Mouse (Mus musculus) kidney, embryonic 14.5 days (tissue): ENCODE results near the gene Slc6a19. TPM values are rescaled to one million over a fixed set of nuclear protein-coding genes. Genes with fewer than 3 reads are reported as not detected.

ENCODE experiments used
- ATAC-seq: fragments of 200-750 bp; cut with Nextera tagmentation; 2 replicates; pipeline ENCODE4 v1.8.0; 2017; ENCODE audit warnings: moderate number of reproducible peaks, mild to moderate bottlenecking, moderate TSS enrichment, moderate library complexity; ENCODE audit not compliant: low FRiP score, low TSS enrichment
- H3K27ac ChIP-seq: fragments of 300-500 bp; sonication (generic); 2 replicates; pipeline ENCODE4 v1.5.1; 2014; ENCODE audit warnings: low read depth, mild to moderate bottlenecking, low read length, moderate library complexity, mixed read lengths
- H3K27me3 ChIP-seq: fragments of 300-500 bp; sonication (generic); 2 replicates; pipeline ENCODE4 v1.6.1; 2014; ENCODE audit warnings: mild to moderate bottlenecking, low read length; ENCODE audit not compliant: control insufficient read depth, insufficient read depth
- H3K36me3 ChIP-seq: fragments of 300-500 bp; sonication (generic); 2 replicates; pipeline ENCODE4 v1.6.1; 2014; ENCODE audit warnings: low read length, mixed read lengths; ENCODE audit not compliant: control insufficient read depth, insufficient read depth
- H3K4me1 ChIP-seq: fragments of 300-500 bp; sonication (generic); 2 replicates; pipeline ENCODE4 v1.6.1; 2014; ENCODE audit warnings: low read length, mixed read lengths; ENCODE audit not compliant: control insufficient read depth, insufficient read depth
- H3K4me2 ChIP-seq: fragments of 300-500 bp; sonication (generic); replicated peaks from 2 replicates; pipeline ENCODE4 v1.6.1; 2014; ENCODE audit warnings: low read depth, mild to moderate bottlenecking, low read length
- H3K4me3 ChIP-seq: fragments of 300-500 bp; sonication (generic); 2 replicates; pipeline ENCODE4 v1.5.1; 2014; ENCODE audit warnings: mild to moderate bottlenecking, low read length
- H3K9ac ChIP-seq: fragments of 300-500 bp; sonication (generic); 2 replicates; pipeline ENCODE4 v1.6.1; 2014; ENCODE audit warnings: low read depth, mild to moderate bottlenecking, low read length, moderate library complexity
- H3K9me3 ChIP-seq: fragments of 300-500 bp; sonication (generic); 2 replicates; pipeline ENCODE4 v1.6.1; 2016; ENCODE audit warnings: low read length; ENCODE audit not compliant: control insufficient read depth
- WGBS: fragments of 180-500 bp; shearing (Covaris S2); extraction: QIAGEN DNeasy Blood & Tissue Kit; methylation state at CpG from one replicate; pipeline ENCODE4 v1.1.7; 2014; 5-methylcytosine and 5-hydroxymethylcytosine counted together
- polyA plus RNA-seq: library from polyadenylated mRNA; unstranded; fragments of >200 nt; fragmentation: Nextera tagmentation; extraction: Ambion mirVana; gene quantifications from 2 replicates; pipeline ENCODE4 v1.2.1, GENCODE M21; 2014

The Slc6a19 gene
- polyA plus RNA-seq, 1 experiment from 2014 or later: 0.92 TPM

- 86% methylated on average over 4 of the region's 4 CpGs for WGBS
Measured at GRCm38 (mm10) chr13:73688934-73689333, 15.7 kb downstream of the Slc6a19 start.

DNA sequence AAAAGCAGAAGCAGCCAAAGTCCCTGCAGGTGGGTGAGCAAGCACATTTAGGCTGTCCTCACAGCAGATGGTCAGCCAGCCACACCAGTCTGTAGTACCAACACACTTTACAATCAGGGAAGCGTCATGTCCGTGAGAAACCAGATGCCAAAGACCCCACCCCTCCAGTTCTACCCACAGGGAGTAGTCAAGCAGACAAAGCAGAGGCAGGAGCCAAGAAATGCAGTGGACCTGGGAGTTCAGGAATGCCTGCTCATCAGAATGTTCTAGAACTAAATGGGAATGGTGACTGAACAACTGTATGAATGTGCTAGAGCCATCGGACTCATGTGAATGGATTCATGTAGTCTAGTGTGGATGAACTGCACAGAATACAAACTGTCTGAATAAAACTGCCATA is 17.1 kb downstream of the Slc6a19 start:
- no peaks in the 10 kb centered on the region for H3K9me3 ChIP-seq
- H3K9ac ChIP-seq: no peak overlapping the region
- WGBS: 39% methylated on average over 3 of the region's 3 CpGs
- H3K4me3 ChIP-seq: no peak overlapping the region
- no peaks in the 10 kb centered on the region for H3K36me3 ChIP-seq
- H3K4me1 ChIP-seq: no peaks in the 10 kb centered on the region
- H3K27ac ChIP-seq: no peak overlapping the region
- no peak for ATAC-seq
- H3K4me2 ChIP-seq: no peak overlapping the region
- H3K27me3 ChIP-seq: no peaks in the 10 kb centered on the region

More at GRCm38 (mm10) chr13:73688934-73689333, 15.7 kb downstream of the Slc6a19 start:
- no peak for ATAC-seq
- Histone ChIP-seq H3K9ac (no peak overlapping the region), H3K4me1 (no peaks in the 10 kb centered on the region), H3K4me2 (no peak overlapping the region), H3K36me3 (no peaks in the 10 kb centered on the region), H3K9me3 (no peaks in the 10 kb centered on the region), H3K4me3 (no peak overlapping the region), H3K27ac (no peak overlapping the region), H3K27me3 (no peaks in the 10 kb centered on the region)

DNA sequence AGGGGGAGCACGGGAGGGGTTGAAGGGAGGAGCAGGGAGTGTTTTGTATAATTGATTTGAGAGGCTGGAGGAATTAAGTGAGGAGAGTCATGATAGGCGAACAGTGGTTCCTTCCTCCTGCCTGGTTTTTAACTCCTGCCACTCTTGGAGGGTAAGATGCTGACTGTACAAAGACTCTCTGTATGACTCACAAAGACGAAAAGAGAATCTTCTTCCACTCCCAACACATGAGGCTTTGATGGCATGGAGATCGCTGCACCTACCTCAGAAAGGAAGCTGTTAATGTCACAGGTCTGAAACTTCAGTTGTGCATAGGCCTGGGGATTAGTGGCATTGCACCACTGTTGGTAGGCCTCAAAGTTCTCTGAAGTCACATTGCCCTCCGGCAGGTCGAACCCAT is 19.2 kb downstream of the Slc6a19 start:
- no peak overlapping the region for H3K27ac ChIP-seq
- ATAC-seq: no peak
- no peak overlapping the region for H3K4me3 ChIP-seq
- no peaks in the 10 kb centered on the region for H3K9me3 ChIP-seq
- H3K4me1 ChIP-seq: no peaks in the 10 kb centered on the region
- H3K36me3 ChIP-seq: no peaks in the 10 kb centered on the region
- H3K9ac ChIP-seq: no peak overlapping the region
- no peak overlapping the region for H3K4me2 ChIP-seq
- no peaks in the 10 kb centered on the region for H3K27me3 ChIP-seq
- 83% methylated on average over 6 of the region's 6 CpGs for WGBS

- ATAC-seq: no peak
- Histone ChIP-seq H3K4me3 (no peak overlapping the region), H3K4me1 (no peaks in the 10 kb centered on the region; the same call in 1 of the 2 replicates), H3K36me3 (no peaks in the 10 kb centered on the region), H3K9ac (no peak overlapping the region), H3K4me2 (no peak overlapping the region), H3K27ac (no peak overlapping the region), H3K9me3 (no peaks in the 10 kb centered on the region), H3K27me3 (no peaks in the 10 kb centered on the region)
- WGBS: 71% methylated on average over 1 of the region's 1 CpGs
Measured at GRCm38 (mm10) chr13:73684412-73684811, 20.3 kb downstream of the Slc6a19 start.

DNA sequence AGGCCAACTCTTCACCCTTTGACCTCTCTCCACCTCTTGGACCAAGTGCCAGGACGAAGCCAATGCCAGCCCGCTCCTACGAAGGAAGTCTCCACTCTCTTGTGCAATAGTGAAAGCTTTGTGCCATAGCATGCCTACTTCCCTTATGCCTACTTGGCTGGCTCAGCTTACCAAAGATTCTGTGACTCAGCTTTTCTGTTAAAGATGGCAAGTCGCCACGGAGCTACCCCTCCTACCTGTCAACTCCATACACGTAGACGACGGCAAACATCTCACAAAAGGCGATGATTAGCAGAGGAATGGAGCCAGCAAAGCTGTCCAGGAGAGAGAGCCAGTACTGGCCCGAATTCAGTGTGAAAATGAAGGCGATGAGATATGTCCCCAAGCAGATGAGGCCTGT is 21.0 kb downstream of the Slc6a19 start:
- Histone ChIP-seq H3K36me3 (no peaks in the 10 kb centered on the region), H3K4me1 (no peaks in the 10 kb centered on the region; the same call in 1 of the 2 replicates), H3K27me3 (no peaks in the 10 kb centered on the region), H3K27ac (no peak overlapping the region), H3K9ac (no peak overlapping the region), H3K4me2 (no peak overlapping the region), H3K9me3 (no peaks in the 10 kb centered on the region), H3K4me3 (no peak overlapping the region)
- 92% methylated on average over 11 of the region's 11 CpGs for WGBS
- no peak for ATAC-seq

GRCm38 (mm10) chr13:73682226-73682625 is 22.4 kb downstream of the Slc6a19 start:
- no peak overlapping the region for H3K4me2 ChIP-seq
- H3K4me1 ChIP-seq: no peaks in the 10 kb centered on the region; the same call in 1 of the 2 replicates
- no peaks in the 10 kb centered on the region for H3K27me3 ChIP-seq
- H3K4me3 ChIP-seq: no peak overlapping the region
- WGBS: 96% methylated on average over 2 of the region's 2 CpGs
- ATAC-seq: no peak
- no peaks in the 10 kb centered on the region for H3K36me3 ChIP-seq
- H3K9me3 ChIP-seq: no peaks in the 10 kb centered on the region
- H3K27ac ChIP-seq: no peak overlapping the region
- H3K9ac ChIP-seq: no peak overlapping the region

DNA sequence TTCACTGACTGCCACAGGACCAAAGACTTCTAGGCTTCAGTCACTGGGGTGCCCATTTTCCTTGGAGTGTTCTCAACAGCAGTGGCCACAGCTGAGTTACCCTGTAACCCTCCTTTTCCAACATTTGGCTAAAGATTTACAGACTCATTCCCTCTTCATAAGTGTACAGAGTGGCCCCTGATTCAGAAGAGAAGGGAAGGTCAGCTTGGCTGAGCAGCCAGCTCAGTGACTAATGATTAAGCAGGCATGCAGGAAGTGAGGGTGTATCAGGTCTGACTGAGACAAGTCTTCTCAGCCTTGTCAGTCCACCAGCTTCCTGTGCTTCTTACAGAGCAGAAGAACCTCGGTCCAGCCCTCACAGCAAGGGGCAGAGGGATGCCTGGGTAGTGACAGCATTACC is 24.3 kb downstream of the Slc6a19 start:
- no peak overlapping the region for H3K4me3 ChIP-seq
- ATAC-seq: peak; percentile 85
- no peaks in the 10 kb centered on the region for H3K36me3 ChIP-seq
- H3K4me2 ChIP-seq: no peak overlapping the region
- H3K27me3 ChIP-seq: no peaks in the 10 kb centered on the region
- peak overlapping the region; percentile 82 for H3K27ac ChIP-seq
- H3K9me3 ChIP-seq: no peaks in the 10 kb centered on the region
- no peaks in the 10 kb centered on the region; the same call in 1 of the 2 replicates for H3K4me1 ChIP-seq
- no peak overlapping the region for H3K9ac ChIP-seq
- WGBS: 29% methylated on average over 1 of the region's 1 CpGs

DNA sequence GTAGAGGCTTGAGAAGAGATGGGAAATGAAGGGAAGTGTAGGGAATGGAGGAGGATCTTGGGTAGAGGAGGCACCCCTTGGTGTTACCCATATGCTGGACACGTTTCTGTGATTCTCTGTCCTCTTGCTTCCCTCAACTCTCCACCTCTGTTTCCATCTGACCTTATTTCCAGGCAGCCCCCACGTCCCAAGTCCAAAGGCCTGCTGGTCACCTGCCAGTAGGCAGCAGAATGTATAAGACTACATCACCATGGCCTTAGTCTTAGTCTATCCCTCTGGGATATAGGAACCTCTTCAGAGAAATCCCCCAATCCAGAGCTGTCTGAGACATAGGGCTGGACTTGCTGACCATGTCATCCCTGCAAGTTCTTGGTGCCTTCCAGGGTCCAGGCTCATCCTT is 25.4 kb downstream of the Slc6a19 start:
- Histone ChIP-seq H3K4me2 (no peak overlapping the region), H3K27ac (no peak overlapping the region), H3K9ac (no peak overlapping the region), H3K27me3 (no peaks in the 10 kb centered on the region), H3K9me3 (no peaks in the 10 kb centered on the region), H3K4me3 (no peak overlapping the region), H3K36me3 (no peaks in the 10 kb centered on the region), H3K4me1 (no peaks in the 10 kb centered on the region; the same call in 1 of the 2 replicates)
- 57% methylated on average over 2 of the region's 2 CpGs for WGBS
- no peak for ATAC-seq

GRCm38 (mm10) chr13:73677853-73678252 is 26.8 kb downstream of the Slc6a19 start, which contains the start of gene Slc6a18:
Gene Slc6a18, minus strand, starts transcription at chr13:73678023.
- H3K27ac ChIP-seq: no peak within 1 kb of the TSS
- no peaks in the 10 kb centered on the region for H3K9me3 ChIP-seq
- ATAC-seq: no peak
- no peak within 1 kb of the TSS for H3K4me3 ChIP-seq
- no peak within 1 kb of the TSS for H3K9ac ChIP-seq
- no peaks in the 10 kb centered on the region; the same call in 1 of the 2 replicates for H3K4me1 ChIP-seq
- 88% methylated on average over 3 of the region's 3 CpGs for WGBS
- no peaks in the 10 kb centered on the region for H3K36me3 ChIP-seq
- no peaks in the 10 kb centered on the region for H3K27me3 ChIP-seq
- H3K4me2 ChIP-seq: no peak within 1 kb of the TSS
